Mouse (Mus musculus) brain, embryonic 14.5 days (tissue): ENCODE results near the gene Vps52.

ENCODE experiments used
- CTCF ChIP-seq: fragments of 200-500 bp; IDR thresholded peaks from 2 replicates; pipeline ENCODE4 v1.5.1; 2012; ENCODE audit warnings: inconsistent platforms, mild to moderate bottlenecking, moderate library complexity, borderline replicate concordance; ENCODE audit not compliant: insufficient read depth, insufficient read length; ENCODE audit errors: extremely low read depth
- POLR2A ChIP-seq: fragments of 200-500 bp; IDR thresholded peaks from 2 replicates; pipeline ENCODE4 v1.6.1; 2012; ENCODE audit warnings: mild to moderate bottlenecking, inconsistent platforms, borderline replicate concordance; ENCODE audit not compliant: poor library complexity, insufficient read depth, insufficient read length, severe bottlenecking; ENCODE audit errors: extremely low read depth

GRCm38 (mm10) chr17:33921361-33921760, 34.3 kb upstream of the Vps52 start:
- no peak for TF ChIP-seq CTCF
- TF ChIP-seq POLR2A: no peak
